Mouse (Mus musculus) layer of hippocampus, postnatal 25 days (tissue): ENCODE data around the gene Axdnd1. TPM values are rescaled to one million over a fixed set of nuclear protein-coding genes. Genes with fewer than 3 reads are reported as not detected.
"Not testable (repeated sequence)": the region's sequence is repeated elsewhere in the genome, so short reads cannot be mapped to it uniquely, and the experiment has no call there.

ENCODE experiments used
- DNase-seq, 2 experiments: peaks; one replicate each; pipeline ENCODE4 v3.0.0; 2022; ENCODE audit warnings: mixed read lengths in 2 of 2, low spot score in 1 of 2; ENCODE audit errors: extremely low spot score in 1 of 2
- total RNA-seq, 2 experiments: library from RNA; stranded (reverse); gene quantifications; 2 replicates each; pipeline ENCODE4 v1.2.3; 2021

The Axdnd1 gene
- total RNA-seq, 2 experiments from 2014 or later = 0.47 to 1.5 TPM

DNA sequence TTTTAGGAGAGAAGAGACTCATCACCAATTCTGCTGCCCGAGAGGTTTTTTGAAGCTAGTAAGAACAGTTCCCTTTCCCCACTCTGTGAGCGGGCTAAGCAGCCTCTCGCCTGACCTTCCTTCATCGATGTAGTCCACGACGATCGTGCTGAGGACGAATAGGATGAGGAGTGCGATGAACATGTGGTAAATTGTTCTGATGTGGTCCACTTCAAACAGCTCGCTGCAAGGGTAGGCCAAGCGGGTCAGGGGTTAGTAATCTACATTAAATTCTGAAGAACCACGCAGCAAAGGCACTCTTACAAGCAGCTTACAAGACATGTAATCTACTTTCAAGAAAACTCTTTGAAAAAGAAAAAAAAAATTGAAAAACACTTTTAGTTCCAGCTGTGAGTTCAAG lies 21.3 kb upstream of the Axdnd1 start:
- no peak for DNase-seq

GRCm38 (mm10) chr1:156437726-156438125 lies 16.8 kb upstream of the Axdnd1 start:
- no peak for DNase-seq

DNA sequence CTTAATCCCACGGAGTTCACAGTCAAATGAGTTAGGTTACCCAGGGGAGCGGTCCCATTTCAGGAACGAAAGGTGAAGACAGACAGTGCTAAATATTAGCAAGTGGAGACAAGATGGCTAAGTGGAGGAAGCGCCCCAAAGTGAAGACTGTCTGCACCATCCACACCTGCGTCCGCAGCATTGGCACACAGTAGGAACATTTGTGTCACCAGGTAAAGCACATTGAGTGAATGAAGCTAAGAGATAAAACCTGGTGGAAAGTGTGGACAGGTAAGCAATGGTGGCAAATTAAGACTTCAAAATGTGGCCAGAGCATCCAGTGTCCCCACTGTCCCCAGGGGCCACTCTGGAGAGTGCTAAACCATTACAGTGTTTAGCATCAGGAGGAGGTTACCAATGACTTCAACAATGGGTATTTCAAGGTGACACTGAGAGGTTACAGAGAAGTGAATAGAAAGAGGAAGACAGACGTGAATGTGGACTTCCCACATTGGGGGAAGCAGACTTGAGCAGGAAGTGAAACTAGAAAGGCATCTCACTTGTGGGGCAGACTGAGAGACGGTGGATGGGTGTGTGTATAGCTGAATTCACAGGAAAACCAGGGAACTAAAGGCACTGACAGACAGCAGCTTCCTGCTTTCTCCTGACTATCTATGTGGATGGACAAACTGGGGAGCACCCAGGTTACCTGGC lies 16.2 kb upstream of the Axdnd1 start:
- DNase-seq = no peak

GRCm38 (mm10) chr1:156433497-156433896 lies 12.5 kb upstream of the Axdnd1 start:
- DNase-seq = no peak

- no peak for DNase-seq
Observed at GRCm38 (mm10) chr1:156432498-156432897, 11.5 kb upstream of the Axdnd1 start.

- DNase-seq = no peak
Observed at GRCm38 (mm10) chr1:156428434-156428833, 7.5 kb upstream of the Axdnd1 start.

- no peak for DNase-seq
Observed at GRCm38 (mm10) chr1:156425746-156426145, 4.8 kb upstream of the Axdnd1 start.

DNA sequence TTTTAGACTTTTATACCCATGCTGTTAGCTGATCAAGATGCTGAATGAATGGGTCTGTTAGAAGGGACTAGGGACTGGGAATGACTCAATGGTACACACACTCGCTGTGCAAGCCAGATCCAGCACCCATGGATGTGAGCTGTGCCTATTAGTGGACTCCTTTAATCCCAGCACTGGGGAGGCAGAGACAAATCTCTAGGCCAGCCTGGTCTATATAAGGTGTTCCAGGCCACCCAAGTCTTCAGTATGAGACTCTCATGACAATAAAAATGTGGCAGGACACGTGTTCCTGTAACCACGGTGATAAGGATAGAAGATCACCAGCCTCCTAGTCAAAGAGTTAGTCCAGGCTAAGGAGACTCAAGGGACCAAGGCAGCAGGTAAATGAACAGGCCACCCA lies 3.1 kb upstream of the Axdnd1 start:
- DNase-seq = no peak

DNA sequence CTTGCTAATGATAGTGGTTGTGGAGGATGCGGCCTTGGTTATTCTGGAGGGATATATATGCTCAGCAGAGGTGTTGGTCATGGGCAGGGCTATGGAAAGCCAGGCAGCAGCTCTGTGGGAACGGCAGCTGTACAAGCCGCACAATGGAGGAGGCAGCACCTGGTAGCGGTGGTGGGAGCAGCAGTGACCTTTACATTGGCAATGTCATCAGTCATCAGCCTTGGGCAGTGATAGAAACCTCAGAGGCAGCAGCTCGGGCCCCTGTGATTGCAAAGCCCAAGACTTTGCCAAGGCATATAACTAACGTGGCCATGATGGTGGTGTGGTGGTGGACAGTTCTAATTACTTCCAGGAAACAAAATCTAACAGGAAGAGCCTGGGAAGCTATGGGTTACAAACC lies 2.5 kb upstream of the Axdnd1 start:
- DNase-seq = no peak

GRCm38 (mm10) chr1:156422856-156423255 lies 1.9 kb upstream of the Axdnd1 start:
- DNase-seq = no peak

- peak in 1 of 2 experiments; percentile 18 for DNase-seq
Observed at GRCm38 (mm10) chr1:156418170-156418569, 2.8 kb downstream of the Axdnd1 start.

DNA sequence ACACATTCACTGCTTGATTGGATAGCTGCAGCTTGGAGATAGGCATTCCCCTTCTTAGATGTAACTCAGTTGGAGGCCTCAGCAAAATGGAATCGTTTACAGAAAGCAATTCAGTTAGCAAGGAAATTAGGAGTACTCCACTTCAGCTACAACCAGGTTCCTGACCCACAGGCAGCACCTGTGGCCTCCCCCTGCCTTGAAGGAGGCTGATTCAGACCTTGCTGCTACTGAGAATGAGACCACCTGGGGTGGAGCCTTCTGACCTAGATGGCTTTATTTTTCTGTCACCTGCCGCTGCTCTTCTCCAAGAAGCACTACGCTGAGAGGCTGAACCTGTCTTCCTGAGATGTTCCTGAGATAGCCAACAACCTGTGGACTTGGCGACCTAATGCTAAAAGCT lies 12.4 kb downstream of the Axdnd1 start:
- no peak for DNase-seq

GRCm38 (mm10) chr1:156408004-156408403 lies 13.0 kb downstream of the Axdnd1 start:
- DNase-seq = no peak

DNA sequence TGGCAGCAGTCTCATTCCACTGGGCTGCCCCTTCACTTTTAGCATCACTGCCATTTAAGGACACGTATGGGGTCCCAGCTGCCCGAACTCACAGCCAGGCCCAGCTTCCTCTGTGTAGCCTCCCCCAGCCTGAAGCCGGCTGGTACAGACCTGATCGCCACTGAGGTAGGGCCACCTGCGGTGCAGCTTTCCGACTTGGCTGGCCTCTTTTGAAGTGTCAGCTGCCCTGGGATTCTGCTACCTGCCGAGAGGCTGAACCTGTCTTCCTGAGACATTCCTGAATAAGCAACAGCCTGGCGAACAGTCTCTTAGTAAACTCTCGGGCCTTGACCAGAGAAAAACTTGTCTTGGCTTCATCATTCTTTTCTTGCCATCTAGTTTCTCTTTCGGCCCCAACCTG lies 17.7 kb downstream of the Axdnd1 start:
- DNase-seq = no peak

DNA sequence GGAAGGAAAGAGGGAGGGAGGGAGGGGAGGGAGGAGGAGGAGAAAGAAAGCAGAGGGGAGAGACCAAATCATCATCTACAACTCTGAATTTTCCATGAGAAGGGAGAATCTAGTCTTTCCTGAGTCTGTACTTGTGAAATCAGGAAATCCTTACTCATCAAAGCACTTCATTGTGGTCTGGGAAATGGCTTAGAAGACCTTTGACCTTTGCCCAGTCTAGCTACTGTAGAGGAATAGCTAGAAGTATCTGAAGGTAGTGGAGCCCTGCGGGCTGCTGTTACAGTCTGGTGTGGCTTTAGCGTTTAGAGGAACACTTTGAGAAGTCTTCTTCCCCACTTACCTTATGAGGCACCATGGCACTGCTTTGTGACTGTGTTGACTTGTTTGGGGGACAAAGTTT lies 18.5 kb downstream of the Axdnd1 start:
- no peak for DNase-seq

- not testable (repeated sequence) for DNase-seq
Observed at GRCm38 (mm10) chr1:156400159-156400558, 20.8 kb downstream of the Axdnd1 start.

GRCm38 (mm10) chr1:156393148-156393547 lies 27.8 kb downstream of the Axdnd1 start:
- no peak for DNase-seq

DNA sequence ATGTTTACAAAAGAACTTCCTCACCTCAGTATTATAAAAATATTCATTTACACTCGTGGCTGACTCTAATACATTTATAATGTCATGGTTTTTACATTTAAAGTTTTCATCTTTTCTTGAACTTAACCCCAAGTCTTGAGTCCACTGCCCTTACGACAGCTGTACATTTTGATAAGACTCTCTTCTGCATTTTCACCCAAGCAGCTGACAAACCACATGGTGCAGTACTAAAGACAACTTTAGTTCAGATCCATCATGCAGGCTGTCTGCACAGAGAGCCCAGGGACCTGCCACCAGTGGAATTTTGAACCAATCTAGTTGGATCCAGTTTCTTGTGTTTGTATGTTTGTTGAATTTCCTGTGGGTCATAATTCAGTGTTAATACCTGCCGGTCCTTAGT lies 34.1 kb downstream of the Axdnd1 start:
- DNase-seq = no peak

DNA sequence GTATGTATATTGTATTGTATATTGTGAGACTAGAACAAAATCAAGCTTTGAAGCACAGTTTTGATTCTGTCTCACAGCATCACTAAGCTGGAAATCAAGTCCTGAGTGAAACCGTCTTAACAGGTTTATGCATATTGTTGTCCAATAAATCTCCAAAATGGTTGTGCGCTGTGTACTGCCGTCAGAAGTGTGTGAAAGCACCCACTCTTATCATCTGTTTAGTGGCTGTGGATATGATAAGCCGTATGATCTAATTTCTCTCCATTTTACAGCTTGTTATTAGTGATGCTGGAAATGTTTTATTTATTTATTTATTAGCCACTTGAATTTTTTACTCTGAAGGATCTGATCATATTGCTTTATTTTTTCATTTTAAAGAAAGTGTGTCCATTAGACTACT lies 34.7 kb downstream of the Axdnd1 start:
- no peak for DNase-seq

DNA sequence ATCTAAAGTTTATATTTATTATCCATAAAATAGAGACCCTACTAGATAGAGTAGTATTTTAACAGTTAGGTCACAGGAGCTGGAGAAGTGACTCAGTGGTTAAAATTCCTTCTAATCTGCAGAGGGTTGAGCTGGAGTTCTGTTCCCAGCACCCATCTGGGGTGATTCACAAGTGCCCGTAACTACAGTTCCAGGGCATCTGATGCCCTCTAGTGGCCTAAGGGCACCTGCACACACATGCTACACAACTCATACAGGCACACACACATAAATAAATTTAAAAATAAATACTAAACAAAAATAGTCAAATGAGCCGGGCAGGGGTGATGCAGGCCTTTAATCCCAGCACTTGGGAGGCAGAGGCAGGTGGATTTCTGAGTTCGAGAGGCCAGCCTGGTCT lies 39.7 kb downstream of the Axdnd1 start:
- no peak for DNase-seq

DNA sequence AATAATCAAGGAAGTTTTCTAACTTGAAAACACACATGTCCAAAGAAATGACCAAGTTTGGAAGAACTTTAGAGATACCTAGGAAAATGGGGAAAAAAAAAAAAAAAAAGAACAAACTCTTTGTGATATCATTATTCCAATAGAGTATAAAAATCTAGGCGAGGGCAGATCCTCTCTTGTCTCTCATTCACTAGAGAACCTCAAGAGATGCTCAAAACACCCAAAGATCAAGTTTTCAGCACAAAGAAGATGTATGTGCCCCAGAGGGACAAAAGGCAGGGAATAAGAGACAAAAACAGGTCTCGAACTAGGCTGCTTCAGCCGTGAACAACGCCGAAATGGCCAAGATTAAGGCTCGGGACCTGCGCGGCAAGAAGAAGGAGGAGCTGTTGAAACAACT lies 55.2 kb downstream of the Axdnd1 start, which contains the start of gene Gm2000:
Gene Gm2000, plus strand, starts transcription at position 301 of the 400 bp plus-strand sequence.
- no peak for DNase-seq

DNA sequence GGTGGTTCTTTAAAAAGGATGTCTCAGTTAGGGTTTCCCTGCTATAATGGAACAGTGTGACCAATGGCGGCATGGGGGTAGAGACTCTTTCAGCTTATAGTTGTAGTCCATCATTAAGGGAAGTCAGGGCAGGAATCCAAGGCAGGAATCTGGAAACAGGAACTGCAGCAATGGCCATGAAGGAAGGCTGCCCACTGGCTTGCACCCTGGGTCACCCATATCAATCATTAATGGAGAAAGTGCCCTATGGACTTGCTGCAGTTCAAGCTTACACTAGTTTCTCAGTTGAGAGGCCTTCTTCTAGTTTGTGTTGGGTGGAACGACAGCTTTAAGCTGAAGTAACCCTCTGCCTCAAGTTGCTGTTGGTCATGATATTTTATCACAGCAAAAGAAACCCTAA lies 68.5 kb downstream of the Axdnd1 start:
- DNase-seq = no peak

DNA sequence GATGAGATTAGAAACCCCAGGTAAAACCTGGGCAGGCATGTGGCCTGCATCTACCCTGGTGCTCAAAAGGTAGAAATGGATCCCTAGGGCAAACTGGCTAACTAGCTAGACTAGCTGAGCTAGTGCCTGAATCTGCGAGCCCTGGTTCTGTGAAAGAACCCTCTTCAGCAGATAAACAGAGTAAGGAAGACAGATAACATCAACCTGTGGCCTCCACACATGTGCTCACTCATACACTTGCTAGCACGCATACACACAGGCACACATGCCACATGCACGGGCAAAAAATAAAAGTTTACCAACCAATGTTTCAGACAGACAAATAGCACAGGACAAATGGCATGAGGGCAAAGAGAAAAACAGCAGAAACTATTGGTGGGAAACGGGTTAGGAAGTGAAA lies 70.5 kb downstream of the Axdnd1 start:
- DNase-seq = no peak
